Mouse (Mus musculus) stomach, embryonic 15.5 days (tissue): ENCODE measurements around the gene 2310011J03Rik. TPM values are rescaled to one million over a fixed set of nuclear protein-coding genes. Genes with fewer than 3 reads are reported as not detected.

Experiments
- ATAC-seq: fragments of 200-750 bp; cut with Nextera tagmentation; 2 replicates; pipeline ENCODE4 v1.8.0; 2017; ENCODE audit warnings: low read depth, moderate number of reproducible peaks, moderate TSS enrichment; ENCODE audit not compliant: insufficient read depth, low FRiP score
- H3K27ac ChIP-seq: fragments of 300-500 bp; sonication (generic); 2 replicates; pipeline ENCODE4 v1.5.1; 2015; ENCODE audit warnings: mild to moderate bottlenecking, inconsistent platforms
- H3K27me3 ChIP-seq: fragments of 300-500 bp; sonication (generic); replicated peaks from 2 replicates; pipeline ENCODE4 v1.6.1; 2015; ENCODE audit warnings: inconsistent platforms
- H3K36me3 ChIP-seq: fragments of 300-500 bp; sonication (generic); 2 replicates; pipeline ENCODE4 v1.6.1; 2015; ENCODE audit warnings: inconsistent platforms
- H3K4me1 ChIP-seq: fragments of 300-500 bp; sonication (generic); 2 replicates; pipeline ENCODE4 v1.6.1; 2015; ENCODE audit warnings: inconsistent platforms
- H3K4me2 ChIP-seq: fragments of 300-500 bp; sonication (generic); 2 replicates; pipeline ENCODE4 v1.6.1; 2015; ENCODE audit warnings: mild to moderate bottlenecking, inconsistent platforms
- H3K4me3 ChIP-seq: fragments of 300-500 bp; sonication (generic); replicated peaks from 2 replicates; pipeline ENCODE4 v1.5.1; 2015; ENCODE audit warnings: inconsistent platforms
- H3K9ac ChIP-seq: fragments of 300-500 bp; sonication (generic); 2 replicates; pipeline ENCODE4 v1.6.1; 2015; ENCODE audit warnings: inconsistent platforms
- H3K9me3 ChIP-seq: fragments of 300-500 bp; sonication (generic); 2 replicates; pipeline ENCODE4 v1.6.1; 2016; ENCODE audit warnings: inconsistent platforms
- WGBS: fragments of 180-500 bp; shearing (Covaris S2); methylation state at CpG from one replicate; pipeline ENCODE4 v1.1.7; 2015; 5-methylcytosine and 5-hydroxymethylcytosine counted together
- polyA plus RNA-seq: library from polyadenylated mRNA; unstranded; fragments of >200 nt; fragmentation: Nextera tagmentation; extraction: Ambion mirVana; gene quantifications from 2 replicates; pipeline ENCODE4 v1.2.1, GENCODE M21; 2015

2310011J03Rik gene
- polyA plus RNA-seq, 1 experiment from 2014 or later: 40.5 TPM

DNA sequence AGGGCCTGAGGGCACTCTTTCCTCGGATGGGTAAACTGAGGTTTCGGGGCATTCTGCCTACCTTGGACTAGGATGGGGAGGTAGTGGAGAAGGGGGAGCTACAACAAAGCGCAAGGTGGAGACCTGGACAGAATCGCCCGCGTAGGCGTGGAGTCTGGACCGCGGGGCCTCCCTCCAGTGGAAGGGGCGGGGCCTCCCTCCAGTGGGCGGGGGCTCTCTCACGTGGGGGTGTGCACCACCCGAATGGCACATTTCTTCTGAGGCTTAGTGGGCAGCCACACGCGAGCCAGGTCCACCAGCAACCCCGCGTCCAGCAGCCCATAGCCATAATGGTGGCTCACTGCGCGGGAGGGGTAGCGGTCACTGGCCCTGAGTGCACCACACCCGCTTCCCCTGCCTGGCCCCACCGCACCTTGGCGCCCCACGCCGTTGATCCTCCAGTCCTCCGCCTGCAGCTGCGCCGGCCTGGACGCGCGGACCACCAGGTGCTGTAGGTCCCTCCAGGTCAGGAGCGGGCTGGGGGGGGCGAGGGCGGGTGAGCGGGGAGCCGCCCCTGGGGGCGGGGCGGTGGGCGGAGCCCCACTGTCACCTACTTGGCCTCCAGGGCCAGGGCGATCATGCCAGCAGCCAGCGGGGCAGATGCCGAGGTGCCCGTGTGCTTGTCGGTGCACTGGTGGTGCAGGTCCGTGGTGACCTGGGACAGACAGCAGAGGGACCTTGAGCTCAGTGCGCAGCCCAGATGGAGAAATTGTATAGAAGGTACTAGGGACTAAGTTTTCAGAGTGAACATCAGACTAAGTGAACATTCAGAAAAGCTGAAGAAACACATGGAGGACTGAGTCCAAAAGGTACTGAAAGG lies 3.2 kb upstream of the 2310011J03Rik start:
- peaks cover 30% of the 10 kb centered on the region for H3K4me1 ChIP-seq
- under 1% methylated on average over 45 of the region's 46 CpGs for WGBS

DNA sequence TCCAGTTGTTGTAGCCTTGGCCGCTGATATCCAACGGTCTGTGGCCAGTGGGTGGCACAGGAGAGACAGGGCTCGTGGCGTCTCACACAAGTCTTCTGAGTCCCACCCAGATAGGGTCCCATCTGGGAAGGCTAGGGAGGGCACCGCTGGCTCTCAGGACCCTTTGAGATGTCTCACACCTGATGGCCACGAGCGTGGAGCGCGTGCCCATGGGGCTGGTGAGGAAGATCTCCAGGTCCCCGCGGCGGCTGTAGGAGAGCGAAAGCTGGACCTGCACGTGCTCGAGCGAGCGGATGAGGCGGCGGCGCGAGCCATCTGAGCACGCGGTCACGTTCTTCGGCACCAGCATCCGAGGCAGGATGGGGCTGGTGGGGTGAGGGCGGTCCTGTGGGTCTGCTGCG lies 2.5 kb upstream of the 2310011J03Rik start:
- under 1% methylated on average over 28 of the region's 28 CpGs for WGBS
- 0 out of 2 replicates have a peak, but pooled peaks have one; percentile 0 for ATAC-seq

More for the DNA sequence above, 3.2 kb upstream of the 2310011J03Rik start:
- Histone ChIP-seq H3K27ac (peak overlapping the region; percentile 12; the same call in 1 of the 2 replicates), H3K4me3 (peak overlapping the region; percentile 64), H3K36me3 (no peaks in the 10 kb centered on the region), H3K9me3 (no peaks in the 10 kb centered on the region), H3K9ac (peak overlapping the region; percentile 60; the same call in 1 of the 2 replicates), H3K4me2 (peak overlapping the region; percentile 97), H3K27me3 (no peaks in the 10 kb centered on the region)
- ATAC-seq: peak; percentile 51

DNA sequence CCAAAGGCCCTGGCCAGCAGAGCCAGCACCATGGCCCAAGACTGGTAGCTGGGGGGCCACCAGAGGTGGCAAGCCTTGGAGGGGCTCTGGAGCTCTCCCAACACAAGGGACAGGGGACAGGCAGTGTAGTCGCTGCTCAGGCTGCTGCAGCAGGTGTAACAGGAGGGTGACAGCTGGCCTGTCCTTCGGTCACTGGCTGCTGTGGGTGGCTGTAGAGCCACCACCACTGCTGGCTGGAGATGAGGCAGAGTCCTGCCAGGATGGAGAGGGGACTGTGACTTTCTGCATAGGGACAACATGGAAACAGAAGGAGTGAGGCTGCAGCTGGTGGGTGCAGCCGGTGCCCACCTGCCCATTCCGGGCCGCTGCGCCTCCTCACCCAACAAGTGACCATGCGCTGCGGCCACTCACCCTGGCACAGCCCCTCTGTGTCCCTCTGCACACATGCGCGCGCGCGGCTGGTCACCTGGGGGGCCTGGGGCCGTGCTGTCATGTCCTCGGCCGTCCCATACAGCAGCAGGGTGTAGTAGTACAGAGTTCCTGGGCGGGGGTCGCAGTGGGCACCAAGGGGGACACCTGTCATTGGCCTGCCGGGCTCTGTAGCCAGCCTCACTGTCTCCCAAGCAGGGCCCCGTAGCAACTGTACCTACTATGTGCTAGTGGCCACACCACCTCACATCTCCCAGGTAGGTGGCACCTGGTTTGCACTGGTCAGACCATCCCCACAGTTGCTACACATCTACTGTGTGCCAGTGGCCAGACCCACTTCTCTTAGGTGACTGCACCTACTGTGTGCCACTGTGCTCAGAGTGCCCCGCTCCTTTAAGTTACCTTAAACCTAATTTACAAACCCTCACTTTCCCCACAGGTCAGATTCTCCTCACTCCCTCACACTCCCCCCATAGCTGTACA lies 1.6 kb upstream of the 2310011J03Rik start:
- H3K4me3 ChIP-seq: peak overlapping the region; percentile 64; the same call in 1 of the 2 replicates
- no peaks in the 10 kb centered on the region for H3K36me3 ChIP-seq
- 94% methylated on average over 21 of the region's 21 CpGs for WGBS
- no peak overlapping the region for H3K27ac ChIP-seq
- H3K27me3 ChIP-seq: peaks cover 2% of the 10 kb centered on the region; the same call in 1 of the 2 replicates
- peak overlapping the region; percentile 97 for H3K4me2 ChIP-seq
- ATAC-seq: no peak
- no peak overlapping the region for H3K9ac ChIP-seq
- H3K9me3 ChIP-seq: no peaks in the 10 kb centered on the region
- peaks cover 32% of the 10 kb centered on the region for H3K4me1 ChIP-seq

More for the DNA sequence above, 2.5 kb upstream of the 2310011J03Rik start:
- Histone ChIP-seq H3K9me3 (no peaks in the 10 kb centered on the region), H3K4me3 (peak overlapping the region; percentile 64), H3K27me3 (no peaks in the 10 kb centered on the region), H3K4me1 (peaks cover 30% of the 10 kb centered on the region), H3K36me3 (no peaks in the 10 kb centered on the region), H3K4me2 (peak overlapping the region; percentile 97), H3K27ac (no peak overlapping the region), H3K9ac (peak overlapping the region; percentile 60)

DNA sequence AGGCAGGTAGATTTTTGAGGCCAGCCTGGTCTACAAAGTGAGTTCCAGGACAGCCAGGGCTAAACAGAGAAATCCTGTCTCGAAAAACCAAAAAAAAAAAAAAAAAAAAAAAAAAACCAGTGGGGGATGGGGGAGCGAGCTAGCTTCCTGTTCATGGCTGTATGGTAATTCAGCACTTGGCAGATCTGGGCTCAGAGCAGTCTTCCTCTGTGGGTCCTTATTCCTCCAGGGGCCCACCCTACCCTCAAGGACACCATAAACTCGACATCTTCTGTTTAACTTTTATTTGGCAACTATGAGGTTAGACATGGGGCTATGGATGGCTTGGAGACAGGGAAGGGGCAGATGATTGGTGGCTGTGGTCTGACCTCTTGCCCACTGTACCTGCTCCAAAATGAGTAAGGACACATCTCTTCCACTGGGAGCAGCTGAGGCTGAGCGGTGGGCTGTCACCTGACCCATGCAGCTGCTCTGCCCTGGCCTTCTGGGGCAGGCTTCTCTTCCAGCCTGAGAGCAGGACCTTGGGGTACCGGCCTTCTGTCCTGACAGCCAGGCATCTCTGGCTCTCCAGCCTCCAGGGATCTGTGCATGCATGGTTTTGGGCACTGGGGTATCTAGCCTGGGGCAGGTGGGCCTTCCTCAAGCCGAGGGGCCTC lies 805 bp upstream of the 2310011J03Rik start:
- no peak overlapping the region for H3K4me2 ChIP-seq
- ATAC-seq: no peak
- WGBS: 61% methylated on average over 6 of the region's 6 CpGs
- no peak overlapping the region for H3K9ac ChIP-seq
- H3K27me3 ChIP-seq: peaks cover 4% of the 10 kb centered on the region
- H3K4me3 ChIP-seq: no peak overlapping the region
- H3K36me3 ChIP-seq: no peaks in the 10 kb centered on the region
- no peak overlapping the region for H3K27ac ChIP-seq
- no peaks in the 10 kb centered on the region for H3K9me3 ChIP-seq
- peaks cover 40% of the 10 kb centered on the region for H3K4me1 ChIP-seq

DNA sequence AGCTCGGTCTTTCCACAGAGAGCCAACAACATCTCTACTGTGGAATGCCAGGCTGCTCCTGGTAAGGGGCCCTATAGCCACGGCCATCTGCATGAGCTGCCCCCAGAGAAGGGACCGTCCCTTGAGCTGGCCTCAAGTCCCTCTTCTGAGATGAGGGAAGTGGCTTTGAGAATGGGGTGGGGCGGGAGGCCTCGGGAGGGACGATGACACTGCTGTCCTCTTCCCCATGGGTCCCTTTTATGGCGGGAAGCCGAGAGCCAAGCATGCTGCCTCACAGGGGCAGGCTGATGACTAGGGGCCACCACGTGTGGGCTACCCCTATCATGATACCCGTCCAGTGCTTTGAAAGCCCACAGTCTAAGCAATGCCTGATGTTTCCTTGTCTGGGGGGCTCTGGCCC lies 3.3 kb downstream of the 2310011J03Rik start:
- Histone ChIP-seq H3K4me3 (no peak overlapping the region), H3K9ac (no peak overlapping the region), H3K27me3 (peaks cover 45% of the 10 kb centered on the region), H3K4me2 (no peak overlapping the region), H3K4me1 (peaks cover 47% of the 10 kb centered on the region), H3K27ac (no peak overlapping the region), H3K9me3 (no peaks in the 10 kb centered on the region), H3K36me3 (no peaks in the 10 kb centered on the region)
- 51% methylated on average over 10 of the region's 10 CpGs for WGBS
- no peak for ATAC-seq

DNA sequence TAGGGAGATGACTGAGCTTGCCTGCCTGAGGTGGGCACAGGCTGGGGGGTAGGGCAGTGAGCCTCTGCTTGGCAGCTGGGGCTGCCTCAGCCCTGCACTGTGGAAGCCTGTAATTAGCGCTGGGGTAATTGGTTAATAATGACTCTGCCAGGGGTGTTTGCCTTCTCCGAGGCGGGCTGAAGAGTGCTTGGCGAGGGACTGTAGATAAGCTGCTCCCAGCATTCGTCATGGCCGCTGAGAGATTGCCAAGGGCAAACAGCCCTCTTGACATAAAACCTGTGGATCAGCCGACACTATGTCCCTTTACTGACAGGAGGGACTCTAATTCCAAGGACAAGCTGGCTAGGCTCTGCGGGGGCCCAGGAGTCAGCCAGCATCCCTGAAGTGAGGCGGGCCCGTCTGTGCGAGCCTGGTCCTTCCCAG lies 4.0 kb downstream of the 2310011J03Rik start:
- Histone ChIP-seq H3K9me3 (no peaks in the 10 kb centered on the region), H3K27me3 (peaks cover 52% of the 10 kb centered on the region), H3K4me3 (no peak overlapping the region), H3K27ac (no peak overlapping the region), H3K9ac (no peak overlapping the region), H3K36me3 (no peaks in the 10 kb centered on the region), H3K4me2 (no peak overlapping the region), H3K4me1 (peaks cover 47% of the 10 kb centered on the region)
- WGBS: 27% methylated on average over 11 of the region's 11 CpGs
- ATAC-seq: no peak

DNA sequence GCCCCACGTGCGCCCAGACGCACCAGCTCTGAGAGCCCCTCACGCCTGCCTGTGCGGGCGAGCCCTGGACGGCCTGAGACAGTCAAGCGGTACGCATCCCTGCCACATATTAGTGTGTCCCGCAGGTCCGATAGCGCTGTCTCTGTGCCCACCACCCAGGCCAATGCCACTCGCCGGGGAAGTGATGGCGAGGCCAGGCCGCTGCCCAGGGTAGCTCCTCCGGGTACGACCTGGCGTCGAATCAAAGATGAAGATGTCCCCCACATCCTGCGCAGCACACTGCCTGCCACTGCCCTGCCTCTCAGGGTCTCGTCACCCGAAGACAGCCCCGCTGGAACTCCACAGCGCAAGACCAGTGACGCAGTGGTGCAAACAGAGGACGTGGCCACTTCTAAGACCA lies 5.0 kb downstream of the 2310011J03Rik start:
- Histone ChIP-seq H3K4me2 (no peak overlapping the region), H3K27ac (no peak overlapping the region), H3K9ac (no peak overlapping the region), H3K27me3 (peaks cover 60% of the 10 kb centered on the region), H3K36me3 (no peaks in the 10 kb centered on the region), H3K9me3 (no peaks in the 10 kb centered on the region), H3K4me3 (no peak overlapping the region), H3K4me1 (peaks cover 43% of the 10 kb centered on the region)
- no peak for ATAC-seq
- 46% methylated on average over 27 of the region's 27 CpGs for WGBS

DNA sequence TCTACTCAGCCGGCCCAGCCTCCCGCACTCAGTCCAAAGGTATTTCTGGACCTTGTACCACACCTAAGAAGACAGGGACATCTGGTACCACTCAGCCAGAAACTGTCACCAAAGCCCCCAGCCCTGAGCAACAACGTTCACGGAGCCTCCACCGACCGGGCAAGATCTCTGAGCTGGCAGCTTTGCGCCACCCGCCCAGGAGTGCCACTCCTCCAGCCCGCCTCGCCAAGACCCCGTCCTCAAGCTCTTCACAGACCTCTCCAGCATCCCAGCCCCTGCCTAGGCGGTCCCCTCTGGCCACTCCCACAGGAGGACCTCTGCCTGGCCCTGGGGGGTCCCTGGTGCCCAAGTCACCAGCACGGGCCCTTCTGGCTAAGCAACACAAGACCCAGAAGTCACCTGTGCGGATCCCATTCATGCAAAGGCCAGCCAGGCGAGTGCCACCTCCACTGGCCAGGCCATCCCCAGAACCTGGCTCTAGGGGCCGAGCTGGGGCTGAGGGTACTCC lies 5.8 kb downstream of the 2310011J03Rik start:
- peaks cover 60% of the 10 kb centered on the region for H3K27me3 ChIP-seq

DNA sequence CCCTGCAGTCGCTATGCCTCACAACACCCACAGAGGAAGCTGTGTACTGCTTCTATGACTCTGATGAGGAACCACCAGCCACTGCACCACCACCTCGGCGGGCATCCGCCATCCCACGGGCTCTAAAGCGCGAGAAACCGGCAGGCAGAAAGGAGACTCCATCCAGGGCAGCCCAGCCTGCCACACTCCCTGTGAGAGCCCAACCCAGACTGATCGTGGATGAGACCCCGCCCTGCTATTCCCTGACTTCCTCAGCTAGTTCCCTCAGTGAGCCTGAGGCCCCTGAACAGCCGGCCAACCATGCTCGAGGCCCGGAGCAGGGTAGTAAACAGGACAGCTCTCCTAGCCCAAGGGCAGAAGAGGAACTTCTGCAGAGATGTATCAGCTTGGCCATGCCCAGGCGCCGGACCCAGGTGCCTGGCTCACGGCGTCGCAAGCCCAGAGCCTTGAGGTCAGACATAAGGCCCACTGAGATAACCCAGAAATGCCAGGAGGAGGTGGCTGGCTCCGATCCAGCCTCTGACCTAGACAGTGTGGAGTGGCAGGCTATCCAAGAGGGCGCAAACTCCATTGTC lies 6.6 kb downstream of the 2310011J03Rik start:
- ATAC-seq: peak; percentile 13; the same call in 1 of the 2 replicates
- H3K27me3 ChIP-seq: peaks cover 60% of the 10 kb centered on the region
- no peaks in the 10 kb centered on the region for H3K36me3 ChIP-seq
- 0 out of 2 replicates have a peak overlapping the region, but pooled peaks have one; percentile 10 for H3K4me2 ChIP-seq
- H3K9ac ChIP-seq: 0 out of 2 replicates have a peak overlapping the region, but pooled peaks have one; percentile 10
- H3K4me3 ChIP-seq: no peak overlapping the region
- 39% methylated on average over 20 of the region's 20 CpGs for WGBS
- H3K4me1 ChIP-seq: peaks cover 35% of the 10 kb centered on the region
- no peaks in the 10 kb centered on the region for H3K9me3 ChIP-seq
- H3K27ac ChIP-seq: no peak overlapping the region

More for the DNA sequence above, 5.8 kb downstream of the 2310011J03Rik start:
- no peak overlapping the region for H3K4me2 ChIP-seq
- H3K9me3 ChIP-seq: no peaks in the 10 kb centered on the region
- H3K9ac ChIP-seq: no peak overlapping the region
- 55% methylated on average over 16 of the region's 16 CpGs for WGBS
- no peak overlapping the region for H3K4me3 ChIP-seq
- peaks cover 41% of the 10 kb centered on the region for H3K4me1 ChIP-seq
- no peaks in the 10 kb centered on the region for H3K36me3 ChIP-seq
- ATAC-seq: no peak
- H3K27ac ChIP-seq: no peak overlapping the region

DNA sequence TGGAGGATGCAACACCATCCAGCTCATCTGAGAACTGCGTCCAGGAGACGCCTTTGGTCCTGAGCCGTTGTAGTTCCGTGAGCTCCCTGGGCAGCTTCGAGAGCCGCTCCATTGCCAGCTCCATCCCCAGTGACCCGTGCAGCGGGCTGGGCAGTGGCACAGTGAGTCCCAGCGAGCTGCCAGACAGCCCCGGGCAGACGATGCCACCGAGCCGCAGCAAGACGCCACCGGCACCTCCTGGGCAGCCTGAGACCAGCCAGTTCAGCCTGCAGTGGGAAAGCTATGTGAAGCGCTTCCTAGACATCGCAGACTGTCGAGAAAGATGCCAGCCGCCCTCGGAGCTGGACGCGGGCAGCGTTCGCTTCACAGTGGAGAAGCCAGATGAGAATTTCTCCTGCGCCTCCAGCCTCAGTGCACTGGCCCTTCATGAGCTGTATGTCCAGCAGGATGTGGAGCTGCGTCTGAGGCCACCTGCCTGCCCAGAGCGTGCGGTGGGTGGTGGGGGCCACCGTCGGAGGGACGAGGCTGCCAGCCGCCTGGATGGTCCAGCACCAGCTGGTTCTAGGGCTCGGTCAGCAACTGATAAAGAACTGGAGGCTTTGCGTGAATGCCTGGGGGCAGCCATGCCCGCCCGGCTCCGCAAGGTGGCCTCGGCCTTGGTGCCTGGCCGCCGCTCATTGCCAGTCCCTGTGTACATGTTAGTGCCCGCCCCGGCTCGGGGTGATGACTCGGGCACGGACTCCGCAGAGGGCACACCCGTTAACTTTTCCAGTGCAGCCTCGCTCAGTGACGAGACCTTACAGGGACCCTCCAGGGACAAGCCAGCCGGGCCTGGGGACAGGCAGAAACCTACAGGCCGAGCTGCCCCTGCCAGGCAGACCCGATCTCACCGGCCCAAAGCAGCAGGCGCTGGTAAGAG lies 7.5 kb downstream of the 2310011J03Rik start:
- WGBS: 64% methylated on average over 54 of the region's 54 CpGs
- Histone ChIP-seq H3K4me2 (no peak overlapping the region), H3K9me3 (no peaks in the 10 kb centered on the region), H3K4me3 (no peak overlapping the region), H3K27me3 (peaks cover 60% of the 10 kb centered on the region), H3K27ac (no peak overlapping the region), H3K9ac (no peak overlapping the region; the same call in 1 of the 2 replicates), H3K36me3 (no peaks in the 10 kb centered on the region), H3K4me1 (peaks cover 35% of the 10 kb centered on the region)
- no peak for ATAC-seq
